ENCODE assay signal across 12 mouse cellular contexts in genomic region chr11:106318406-106319366, GRCm38 (mm10). TPM values are rescaled to one million over a fixed set of nuclear protein-coding genes. Genes with fewer than 3 reads are reported as not detected.
A peak's percentile ranks its signal among the peaks of the same experiment; 100 is the strongest.
DNase-seq lines count a peak whose midpoint lies in the region; ATAC-seq lines count a peak whose summit lies in the region.
"Had no signal": no experiment of that assay in that cellular context is flagged by ENCODE, and none has a peak within 500 bp of the region (broad histone marks: within the 10 kb centered on the region; RNA-seq: fewer than 3 reads in every experiment).

No protein-coding gene starts in this region.

- intact Hi-C loops in left cerebral cortex, postnatal 25 days (cut with DNase I): no loop called here
- intact Hi-C loops in left cerebral cortex, postnatal 4 days (cut with DNase I): no loop called here

- no peak overlapping the region for H3K9ac ChIP-seq in forebrain, embryonic 11.5 days (ENCODE audit: low read length)
- H3K9ac ChIP-seq: lung, embryonic 15.5 days; neural tube, embryonic 13.5 days had no signal

- DNase-seq in left cerebral cortex, postnatal 25 days (ENCODE audit: low spot score in 2 of 2): peak; percentile 11 to 64
- no peak for DNase-seq in left cerebral cortex, postnatal 4 days
- peak; percentile 60 for DNase-seq in 416B (ENCODE audit: low read depth)
- DNase-seq in MN1 (ENCODE audit: low spot score): peak; percentile 77
- peak; percentile 47 to 50 for DNase-seq in lung, postnatal 4 days
- DNase-seq in forebrain, embryonic 11.5 days (ENCODE audit: low spot score): no peak
- no peak for DNase-seq in yolk sac, embryonic 10.5 days (ENCODE audit: low spot score)
- DNase-seq: embryo, embryonic 11 days had no signal

- no peaks in the 10 kb centered on the region for H3K9me3 ChIP-seq in forebrain, embryonic 11.5 days (ENCODE audit: control insufficient read depth, low read length)
- H3K9me3 ChIP-seq: lung, embryonic 15.5 days; neural tube, embryonic 13.5 days had no signal

- H3K4me3 ChIP-seq in forebrain, embryonic 11.5 days (ENCODE audit: low read depth, low read length): no peak overlapping the region
- H3K4me3 ChIP-seq: lung, embryonic 15.5 days; neural tube, embryonic 13.5 days had no signal

- H3K4me2 ChIP-seq in forebrain, embryonic 11.5 days (ENCODE audit: low read depth, low read length, severe bottlenecking): no peak overlapping the region
- H3K4me2 ChIP-seq: lung, embryonic 15.5 days; neural tube, embryonic 13.5 days had no signal

- no peak for ATAC-seq in forebrain, embryonic 11.5 days (replicated peaks; ENCODE audit: low FRiP score)
- ATAC-seq: forebrain, embryonic 14.5 days had no signal

- no peaks in the 10 kb centered on the region; the same call in 1 of the 2 replicates for H3K4me1 ChIP-seq in forebrain, embryonic 11.5 days (replicated peaks; ENCODE audit: control insufficient read depth, insufficient read depth, low read length)
- H3K4me1 ChIP-seq: neural tube, embryonic 13.5 days had no signal

- no peaks in the 10 kb centered on the region for H3K27me3 ChIP-seq in forebrain, embryonic 11.5 days (ENCODE audit: control insufficient read depth, insufficient read depth, low read length)
- H3K27me3 ChIP-seq: lung, embryonic 15.5 days; neural tube, embryonic 13.5 days had no signal

- WGBS in forebrain, embryonic 11.5 days: 78% methylated on average over 21 of the region's 21 CpGs

- no peaks in the 10 kb centered on the region for H3K36me3 ChIP-seq in forebrain, embryonic 11.5 days (ENCODE audit: control insufficient read depth, insufficient read depth, low read length)
- H3K36me3 ChIP-seq: lung, embryonic 15.5 days; neural tube, embryonic 13.5 days had no signal

- no peak overlapping the region for H3K27ac ChIP-seq in forebrain, embryonic 11.5 days (ENCODE audit: low read depth, low read length)
- H3K27ac ChIP-seq: lung, embryonic 15.5 days; neural tube, embryonic 13.5 days had no signal

RNA-seq across cellular contexts. Expression of gene Cd79b, which starts 4.1 kb away (rescaled TPM):
- total RNA-seq in left cerebral cortex, postnatal 25 days (2021): under 1 TPM in 1 of 2 experiments, not detected in 1; 0.32 TPM
- under 1 TPM; 0.30 to 0.98 TPM for total RNA-seq in left cerebral cortex, postnatal 4 days (2021)
- polyA plus RNA-seq in forebrain, embryonic 11.5 days (2014; fragmentation: Nextera tagmentation; extraction: Ambion mirVana): 0.31 and 0.79 TPM in 2 replicates

RNA-seq across cellular contexts. Expression of gene Gh, which starts 17.0 kb away (rescaled TPM):
- total RNA-seq in left cerebral cortex, postnatal 25 days (2021): not detected
- total RNA-seq in left cerebral cortex, postnatal 4 days (2021): not detected
- polyA plus RNA-seq in forebrain, embryonic 11.5 days (2014; fragmentation: Nextera tagmentation; extraction: Ambion mirVana): not detected in 2 replicates
- polyA plus RNA-seq: forebrain, embryonic 14.5 days; heart, embryonic 16.5 days; lung, embryonic 15.5 days; neural tube, embryonic 13.5 days had no signal

RNA-seq across cellular contexts. Expression of gene Scn4a, which starts 34.4 kb away (rescaled TPM):
- total RNA-seq in left cerebral cortex, postnatal 25 days (2021): not detected
- total RNA-seq in left cerebral cortex, postnatal 4 days (2021): not detected
- 0.11 TPM in 1 of 2 replicates, not detected in the other for polyA plus RNA-seq in forebrain, embryonic 11.5 days (2014; fragmentation: Nextera tagmentation; extraction: Ambion mirVana)
- polyA plus RNA-seq: forebrain, embryonic 14.5 days; neural tube, embryonic 13.5 days had no signal

RNA-seq across cellular contexts. Expression of gene Tcam1, which starts 42.2 kb away (rescaled TPM):
- total RNA-seq in left cerebral cortex, postnatal 25 days (2021): under 1 TPM; 0.18 to 0.34 TPM
- total RNA-seq in left cerebral cortex, postnatal 4 days (2021): under 1 TPM; 0.18 to 0.28 TPM
- 0.15 and 0.29 TPM in 2 replicates for polyA plus RNA-seq in forebrain, embryonic 11.5 days (2014; fragmentation: Nextera tagmentation; extraction: Ambion mirVana)

RNA-seq across cellular contexts. Expression of gene Smarcd2, which starts 45.9 kb away (rescaled TPM):
- total RNA-seq in left cerebral cortex, postnatal 25 days (2021): 10 to 100 TPM; 13.2 to 15.8 TPM
- total RNA-seq in left cerebral cortex, postnatal 4 days (2021): 10 to 100 TPM; 13.9 to 17.8 TPM
- 27.2 and 27.7 TPM in 2 replicates for polyA plus RNA-seq in forebrain, embryonic 11.5 days (2014; fragmentation: Nextera tagmentation; extraction: Ambion mirVana)

Comparison
In these comparisons a context has a peak if more than half of its experiments do, and no peak if none do; other contexts are left out.
1. DNase-seq: peak in left cerebral cortex, postnatal 25 days (2 of 2), 416B (single experiment), MN1 (single experiment) and lung, postnatal 4 days (2 of 2); none in left cerebral cortex, postnatal 4 days (single experiment), forebrain, embryonic 11.5 days (single experiment) and yolk sac, embryonic 10.5 days (single experiment).